Mouse (Mus musculus) megakaryocyte, adult 5-6 weeks (primary cell): ENCODE measurements around the gene Hyou1. TPM values are rescaled to one million over a fixed set of nuclear protein-coding genes. Genes with fewer than 3 reads are reported as not detected.
"Not testable (repeated sequence)": the region's sequence is repeated elsewhere in the genome, so short reads cannot be mapped to it uniquely, and the experiment has no call there.

Source experiments
- ATAC-seq: 2 replicates; pipeline ENCODE4 v1.8.0; 2016; ENCODE audit warnings: mild to moderate bottlenecking, inconsistent platforms; ENCODE audit not compliant: poor library complexity, severe bottlenecking
- total RNA-seq, 2 experiments: library from RNA; stranded (forward) in 1 of 2; stranded (reverse) in 1 of 2; fragments of 153-499, 151-499 nt in 1 of 2; fragments of 221-1000, 200-1000 nt in 1 of 2; gene quantifications; 2 replicates each; pipeline versions ENCODE4 v1.2.3 to v1.2.4; 2015 to 2017

The Hyou1 gene
- total RNA-seq (2015) (27.2 and 29.7 TPM in 2 replicates), total RNA-seq (2017) (48.3 and 49.7 TPM in 2 replicates)

- ATAC-seq = peak; percentile 98
These were observed at the start of gene Hyou1 for GRCm38 (mm10) chr9:44379054-44379834. Hyou1 (plus strand) TSS chr9:44379490.

DNA sequence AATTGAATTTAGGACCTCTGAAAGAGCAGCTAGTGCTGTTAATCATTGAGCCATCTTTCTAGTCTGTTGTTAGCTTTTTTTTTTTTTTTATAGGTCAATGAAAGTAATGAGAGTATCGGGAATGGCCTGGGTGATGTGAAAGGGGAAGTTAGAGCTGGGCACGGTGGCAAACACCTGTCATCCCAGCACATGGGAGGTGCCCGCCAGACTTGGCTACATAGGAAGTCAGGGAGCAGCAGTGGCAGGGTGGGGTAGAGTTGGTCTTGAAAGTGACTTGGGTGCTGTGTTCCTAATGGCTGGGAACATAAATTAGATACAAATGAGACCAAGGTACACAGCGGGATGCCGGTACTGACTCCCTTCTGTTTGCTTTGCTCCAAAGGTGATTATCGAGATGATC, 48.6 kb upstream of the Hyou1 start:
- no peak for ATAC-seq

DNA sequence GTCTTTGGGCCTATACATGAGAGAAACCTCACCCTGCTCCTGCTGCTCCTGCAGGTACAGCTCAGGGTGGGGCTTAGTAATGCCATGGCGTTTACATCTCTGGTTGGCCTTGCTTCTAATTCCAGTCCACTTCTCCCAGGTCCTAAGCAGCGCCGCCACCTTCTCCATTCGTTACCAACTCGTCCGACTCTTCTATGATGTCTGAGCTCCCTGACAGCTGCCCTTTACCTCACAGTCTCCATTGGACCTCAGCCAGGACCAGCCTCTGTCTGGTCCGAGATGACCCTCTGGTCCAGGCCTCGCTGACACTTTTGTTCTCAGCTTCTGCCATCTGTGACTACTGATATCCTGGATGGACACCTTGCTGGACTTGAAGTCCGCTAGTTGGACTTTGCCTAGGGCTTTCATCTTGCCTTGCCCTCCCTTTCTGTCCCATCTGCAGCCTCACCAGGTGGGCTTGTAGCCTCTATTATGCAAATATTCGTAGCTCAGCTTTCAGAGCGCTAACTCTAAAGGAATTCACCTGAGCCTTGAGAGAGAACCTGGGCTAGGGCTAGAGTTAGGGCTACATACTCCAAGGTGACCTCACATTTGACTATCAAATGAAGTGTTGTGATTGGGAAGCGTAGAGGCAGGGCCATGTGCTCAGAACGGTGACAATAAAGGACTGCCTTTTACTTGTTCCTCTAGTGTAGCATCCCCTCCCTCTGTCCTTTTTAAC, 46.2 kb upstream of the Hyou1 start:
- ATAC-seq = no peak

DNA sequence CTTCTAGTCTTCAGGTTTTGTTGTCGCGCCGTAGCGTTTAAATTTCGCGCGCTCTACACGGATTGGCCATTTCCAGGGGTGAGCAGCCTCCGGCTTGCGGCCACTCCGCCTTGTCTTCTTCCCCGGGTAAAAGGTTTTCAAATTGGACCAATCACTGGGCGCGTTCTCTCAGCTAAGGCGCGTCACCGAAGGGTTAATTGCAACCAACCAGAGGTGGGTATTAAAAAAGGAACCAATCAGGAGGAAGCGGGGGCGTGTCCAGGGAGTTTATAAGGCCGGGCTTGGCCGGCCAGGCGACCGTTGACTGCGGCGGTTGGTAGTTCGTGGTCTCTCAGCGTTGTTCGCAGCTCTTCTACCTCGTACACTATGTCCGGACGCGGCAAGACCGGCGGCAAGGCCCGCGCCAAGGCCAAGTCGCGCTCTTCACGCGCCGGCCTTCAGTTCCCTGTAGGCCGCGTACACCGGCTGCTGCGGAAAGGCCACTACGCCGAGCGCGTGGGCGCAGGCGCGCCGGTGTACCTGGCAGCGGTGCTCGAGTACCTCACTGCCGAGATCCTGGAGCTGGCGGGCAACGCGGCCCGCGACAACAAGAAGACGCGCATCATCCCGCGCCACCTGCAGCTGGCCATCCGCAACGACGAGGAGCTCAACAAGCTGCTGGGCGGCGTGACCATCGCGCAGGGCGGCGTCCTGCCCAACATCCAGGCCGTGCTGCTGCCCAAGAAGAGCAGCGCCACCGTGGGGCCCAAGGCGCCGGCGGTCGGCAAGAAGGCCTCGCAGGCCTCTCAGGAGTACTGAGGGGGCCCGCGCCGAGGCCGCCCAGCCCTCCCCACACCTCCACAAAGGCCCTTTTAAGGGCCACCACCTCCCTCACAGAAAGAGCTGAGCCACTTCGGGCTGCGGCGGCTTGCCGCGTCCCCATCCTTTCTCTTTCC, 44.6 kb upstream of the Hyou1 start, which contains the start of gene H2afx:
TSS of gene H2afx (plus strand) at position 299 of the 935 bp plus-strand sequence.
- ATAC-seq = peak; percentile 92

- peak; percentile 15 for ATAC-seq
These were observed 43.8 kb upstream of the Hyou1 start for GRCm38 (mm10) chr9:44335331-44336092.

- no peak for ATAC-seq
These were observed 43.2 kb upstream of the Hyou1 start for GRCm38 (mm10) chr9:44336093-44336406.

GRCm38 (mm10) chr9:44336513-44336912, 42.8 kb upstream of the Hyou1 start:
- ATAC-seq = not testable (repeated sequence)

GRCm38 (mm10) chr9:44336964-44337363, 42.3 kb upstream of the Hyou1 start:
- ATAC-seq = no peak

GRCm38 (mm10) chr9:44337436-44338169, 41.7 kb upstream of the Hyou1 start:
- ATAC-seq = no peak

DNA sequence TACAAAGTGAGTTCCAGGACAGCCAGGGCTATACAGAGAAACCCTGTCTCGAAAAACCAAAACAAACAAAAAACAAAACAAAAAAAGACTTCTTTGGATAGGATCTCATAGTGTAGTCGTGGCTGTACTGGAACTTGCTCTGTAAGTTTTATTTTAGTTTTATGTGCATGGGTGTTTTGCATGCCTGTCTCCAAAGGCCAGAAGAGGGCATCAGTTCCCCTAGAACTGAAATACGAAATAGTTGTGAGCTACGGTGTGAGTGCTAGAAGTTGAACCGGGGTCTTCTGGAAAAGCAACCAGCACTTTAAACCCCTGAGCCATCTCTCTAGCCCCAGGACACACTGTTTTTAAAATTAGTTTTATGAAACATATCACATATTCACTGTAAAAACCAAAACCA, 40.7 kb upstream of the Hyou1 start:
- no peak for ATAC-seq

GRCm38 (mm10) chr9:44341487-44341886, 37.8 kb upstream of the Hyou1 start:
- ATAC-seq = no peak

- ATAC-seq = no peak
These were observed 37.1 kb upstream of the Hyou1 start for GRCm38 (mm10) chr9:44342173-44342572.

GRCm38 (mm10) chr9:44342605-44343004, 36.7 kb upstream of the Hyou1 start:
- no peak for ATAC-seq

DNA sequence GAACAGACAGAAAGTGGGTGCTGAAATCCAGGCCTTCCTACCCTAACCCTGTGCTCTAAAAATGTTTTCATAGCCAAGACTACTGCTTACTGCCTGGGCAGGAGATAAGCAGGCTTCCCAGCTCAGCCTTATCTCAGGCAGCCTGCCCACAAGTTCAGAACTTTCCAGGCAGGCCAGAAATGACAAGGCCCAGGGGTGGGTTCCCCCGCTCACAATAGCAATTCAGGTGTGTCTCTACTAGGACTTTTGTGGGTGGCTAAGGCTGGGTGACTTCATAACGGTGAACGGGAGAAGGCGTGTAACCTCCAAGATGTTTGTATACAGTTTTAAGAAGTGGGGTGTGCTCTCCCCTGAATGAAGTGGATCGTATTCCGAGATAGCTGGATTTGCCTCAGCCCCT, 36.0 kb upstream of the Hyou1 start:
- ATAC-seq = 0 out of 2 replicates have a peak, but pooled peaks have one; percentile 21

GRCm38 (mm10) chr9:44343781-44344421, 35.4 kb upstream of the Hyou1 start, which contains the start of gene Hmbs:
Hmbs (minus strand) TSS chr9:44344228.
- ATAC-seq = peak; percentile 90

GRCm38 (mm10) chr9:44345570-44346433, 33.5 kb upstream of the Hyou1 start:
- no peak for ATAC-seq

- ATAC-seq = no peak
These were observed 32.1 kb upstream of the Hyou1 start for GRCm38 (mm10) chr9:44347166-44347565.

DNA sequence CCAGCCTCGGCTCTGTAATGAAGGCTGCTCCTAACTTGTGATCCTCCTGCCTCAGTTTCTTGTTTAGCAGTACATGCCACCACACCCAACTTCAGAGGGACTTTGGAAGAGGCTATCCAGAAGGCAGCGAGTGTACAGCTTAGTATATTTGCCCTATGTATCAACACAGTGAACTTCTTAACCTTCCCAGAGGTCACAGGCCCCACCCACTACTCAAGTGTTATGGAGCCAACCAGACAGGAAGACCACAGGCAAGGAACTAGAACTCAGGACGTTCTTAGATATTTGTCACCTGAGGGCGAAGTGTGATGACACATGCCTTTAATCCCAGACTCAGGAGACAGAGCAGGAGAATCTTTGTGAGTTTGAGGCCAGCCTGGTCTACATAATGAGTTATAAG, 31.7 kb upstream of the Hyou1 start:
- no peak for ATAC-seq
